Mouse (Mus musculus) liver, adult 2 months (tissue): ENCODE measurements at regions not wholly inside any gene's neighbourhood (a gene's known extent, or its start where the extent isn't known, plus 50 kb on each side); places are given as distances from the start of the nearest gene placed in this dataset.

Experiments
- DNase-seq: peaks from one replicate; pipeline ENCODE4 v3.0.0-alpha.2; 2011; ENCODE audit warnings: low read depth, low spot score; ENCODE audit errors: extremely low read depth
- H3K27ac ChIP-seq: fragments of 200-500 bp; replicated peaks from 2 replicates; pipeline ENCODE4 v1.5.1; 2012; ENCODE audit warnings: low read depth, mild to moderate bottlenecking, control low read depth, inconsistent platforms, low read length; ENCODE audit not compliant: insufficient read depth
- H3K27me3 ChIP-seq: fragments of 200-500 bp; 2 replicates; pipeline ENCODE4 v1.6.1; 2012; ENCODE audit warnings: mild to moderate bottlenecking, moderate library complexity, low read length, inconsistent platforms; ENCODE audit not compliant: control insufficient read depth, insufficient read depth
- H3K36me3 ChIP-seq: fragments of 200-500 bp; 2 replicates; pipeline ENCODE4 v1.6.1; 2012; ENCODE audit warnings: low read length, inconsistent platforms; ENCODE audit not compliant: control insufficient read depth, insufficient read depth
- H3K4me1 ChIP-seq: fragments of 200-500 bp; 2 replicates; pipeline ENCODE4 v1.6.1; 2011; ENCODE audit warnings: low read length; ENCODE audit not compliant: control insufficient read depth, insufficient read depth
- H3K4me3 ChIP-seq: fragments of 200-500 bp; 2 replicates; pipeline ENCODE4 v1.5.1; 2011; ENCODE audit warnings: low read depth, mild to moderate bottlenecking, control low read depth, low read length, moderate library complexity; ENCODE audit not compliant: insufficient read depth
- H3K79me2 ChIP-seq: fragments of 200-500 bp; 2 replicates; pipeline ENCODE4 v1.6.1; 2012; ENCODE audit warnings: inconsistent platforms, mild to moderate bottlenecking, low read length, moderate library complexity; ENCODE audit not compliant: control insufficient read depth, insufficient read depth
- H3K9ac ChIP-seq: fragments of 200-500 bp; 2 replicates; pipeline ENCODE4 v1.6.1; 2012; ENCODE audit warnings: low read depth, mild to moderate bottlenecking, control low read depth, inconsistent platforms, low read length
- CTCF ChIP-seq: fragments of 200-500 bp; IDR thresholded peaks from 2 replicates; pipeline ENCODE4 v1.5.1; 2011; ENCODE audit warnings: low read depth, low read length, control low read depth
- POLR2A ChIP-seq: fragments of 200-500 bp; IDR thresholded peaks from 2 replicates; pipeline ENCODE4 v1.6.1; 2011; ENCODE audit warnings: low read length, control low read depth; ENCODE audit not compliant: insufficient read depth; ENCODE audit errors: extremely low read depth
- WGBS: fragments of 180-500 bp; shearing (Covaris S2); methylation state at CpG from one replicate; pipeline ENCODE4 v1.1.7; 2018; 5-methylcytosine and 5-hydroxymethylcytosine counted together

GRCm38 (mm10) chr1:75890636-75891276, 344.7 kb downstream of the Slc4a3 start:
- no peak overlapping the region for H3K9ac ChIP-seq
- DNase-seq: no peak
- no peak overlapping the region for H3K27ac ChIP-seq
- H3K4me3 ChIP-seq: no peak overlapping the region
- 89% methylated on average over 10 of the region's 10 CpGs for WGBS
- no peaks in the 10 kb centered on the region for H3K27me3 ChIP-seq
- no peaks in the 10 kb centered on the region for H3K4me1 ChIP-seq
- H3K36me3 ChIP-seq: no peaks in the 10 kb centered on the region
- no peaks in the 10 kb centered on the region for H3K79me2 ChIP-seq
- no peak for TF ChIP-seq POLR2A
- TF ChIP-seq CTCF: no peak

- WGBS: 93% methylated on average over 1 of the region's 1 CpGs
- Histone ChIP-seq H3K36me3 (no peaks in the 10 kb centered on the region), H3K4me1 (no peaks in the 10 kb centered on the region), H3K27me3 (no peaks in the 10 kb centered on the region), H3K9ac (no peak overlapping the region), H3K27ac (no peak overlapping the region), H3K79me2 (no peaks in the 10 kb centered on the region), H3K4me3 (no peak overlapping the region)
- no peak for DNase-seq
- TF ChIP-seq CTCF: no peak
- no peak for TF ChIP-seq POLR2A
Observed at GRCm38 (mm10) chr1:75895550-75895949, 349.5 kb downstream of the Slc4a3 start.

GRCm38 (mm10) chr1:75901146-75901545, 355.1 kb downstream of the Slc4a3 start:
- Histone ChIP-seq H3K4me1 (no peaks in the 10 kb centered on the region), H3K36me3 (no peaks in the 10 kb centered on the region), H3K4me3 (no peak overlapping the region), H3K27ac (no peak overlapping the region), H3K9ac (no peak overlapping the region), H3K27me3 (no peaks in the 10 kb centered on the region), H3K79me2 (no peaks in the 10 kb centered on the region)
- 64% methylated on average over 1 of the region's 1 CpGs for WGBS
- TF ChIP-seq POLR2A (no peak), CTCF (no peak)
- no peak for DNase-seq

GRCm38 (mm10) chr1:75905699-75906470, 359.8 kb downstream of the Slc4a3 start:
- no peak overlapping the region for H3K27ac ChIP-seq
- no peak overlapping the region for H3K9ac ChIP-seq
- H3K27me3 ChIP-seq: no peaks in the 10 kb centered on the region
- H3K4me3 ChIP-seq: no peak overlapping the region
- no peaks in the 10 kb centered on the region for H3K79me2 ChIP-seq
- TF ChIP-seq POLR2A (no peak), CTCF (no peak)
- no peak for DNase-seq
- WGBS: 79% methylated on average over 9 of the region's 9 CpGs
- no peaks in the 10 kb centered on the region for H3K4me1 ChIP-seq
- no peaks in the 10 kb centered on the region for H3K36me3 ChIP-seq

GRCm38 (mm10) chr1:75915311-75915710, 369.2 kb downstream of the Slc4a3 start:
- H3K9ac ChIP-seq: no peak overlapping the region
- H3K27ac ChIP-seq: no peak overlapping the region
- 98% methylated on average over 2 of the region's 2 CpGs for WGBS
- H3K27me3 ChIP-seq: no peaks in the 10 kb centered on the region
- TF ChIP-seq POLR2A: no peak
- no peak for TF ChIP-seq CTCF
- H3K36me3 ChIP-seq: no peaks in the 10 kb centered on the region
- no peaks in the 10 kb centered on the region for H3K79me2 ChIP-seq
- no peaks in the 10 kb centered on the region for H3K4me1 ChIP-seq
- H3K4me3 ChIP-seq: no peak overlapping the region
- DNase-seq: no peak

- Histone ChIP-seq H3K9ac (no peak overlapping the region), H3K79me2 (no peaks in the 10 kb centered on the region), H3K36me3 (no peaks in the 10 kb centered on the region), H3K27ac (no peak overlapping the region), H3K4me3 (no peak overlapping the region), H3K27me3 (no peaks in the 10 kb centered on the region), H3K4me1 (no peaks in the 10 kb centered on the region)
- 75% methylated on average over 2 of the region's 2 CpGs for WGBS
- no peak for DNase-seq
- TF ChIP-seq POLR2A: no peak
- TF ChIP-seq CTCF: no peak
Observed at GRCm38 (mm10) chr1:75916181-75916580, 370.1 kb downstream of the Slc4a3 start.
